Mouse (Mus musculus): ENCODE measurements around the gene Stx4a.

GRCm38 (mm10) chr7:127895442-127895841 is 71.3 kb downstream of the Stx4a start, which contains the start of the genes Gm21974 and Vkorc1:
- TF ChIP-seq CTCF (IDR thresholded peaks at IDR 0.05) (peak; percentile 67), EP300 (IDR thresholded peaks at IDR 0.05) (no peak)
